Comparison of ENCODE assay signal across 18 mouse cellular contexts in the genomic region with DNA sequence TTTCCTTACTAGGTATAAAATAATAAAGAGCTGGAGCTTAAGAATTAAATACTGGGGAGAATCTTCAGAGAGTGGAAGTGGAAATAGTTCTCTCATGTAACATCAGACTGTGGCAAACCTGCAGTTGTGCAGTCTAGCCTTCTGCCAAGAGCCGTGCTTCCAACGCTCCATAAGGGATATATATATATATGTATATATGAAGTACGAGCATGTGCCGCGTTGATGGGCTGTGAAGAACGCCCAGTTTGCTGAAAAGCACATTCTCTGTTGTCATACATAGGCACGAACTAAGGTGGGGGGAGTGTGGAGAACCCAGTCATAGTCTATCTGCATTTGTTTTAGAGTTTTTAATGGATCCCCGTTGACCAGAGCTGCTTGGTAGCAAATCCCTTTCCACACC.
"Had no signal": no experiment of that assay in that cellular context is flagged by ENCODE, and none has a peak within 500 bp of the region (broad histone marks: within the 10 kb centered on the region; RNA-seq: fewer than 3 reads in every experiment).

No protein-coding gene starts in this region.

- H3K27ac ChIP-seq: layer of hippocampus, adult 2 months; limb, embryonic 12.5 days; liver, embryonic 13.5 days; lung, embryonic 15.5 days; macrophage had no signal

- H3K4me3 ChIP-seq: layer of hippocampus, adult 2 months; limb, embryonic 12.5 days; liver, embryonic 13.5 days; lung, embryonic 15.5 days; megakaryocyte, embryonic 14.5 days had no signal

- H3K9ac ChIP-seq: limb, embryonic 12.5 days; liver, embryonic 13.5 days; liver, postnatal 0 days; lung, embryonic 15.5 days had no signal

- H3K27me3 ChIP-seq: limb, embryonic 12.5 days; liver, embryonic 13.5 days; lung, embryonic 15.5 days; megakaryocyte, embryonic 14.5 days had no signal

- H3K4me2 ChIP-seq: limb, embryonic 12.5 days; liver, embryonic 13.5 days; lung, embryonic 15.5 days; midbrain, embryonic 11.5 days had no signal

- DNase-seq: kidney, adult 18-20 months; kidney, postnatal 10 days; kidney, postnatal 4 days; liver; liver, embryonic 13.5 days; liver, postnatal 0 days; lung, postnatal 14 days; retina, postnatal 1 day; spleen, adult 18-20 months; thymus, adult 2 months; thymus, postnatal 25 days had no signal

- ATAC-seq: liver, postnatal 0 days; midbrain, embryonic 16.5 days had no signal

- H3K4me1 ChIP-seq: limb, embryonic 12.5 days; liver, embryonic 13.5 days; lung, embryonic 15.5 days; megakaryocyte, embryonic 14.5 days had no signal

- H3K36me3 ChIP-seq: limb, embryonic 12.5 days; liver, embryonic 13.5 days; lung, embryonic 15.5 days had no signal

- H3K9me3 ChIP-seq: limb, embryonic 12.5 days; liver, embryonic 13.5 days; lung, embryonic 15.5 days; megakaryocyte, embryonic 14.5 days had no signal
